Mouse (Mus musculus) layer of hippocampus, adult 11-12 months (tissue): Measurements from ENCODE around the gene Cep112.

ENCODE experiments used
- DNase-seq: peaks from one replicate; pipeline ENCODE4 v3.0.0; 2022; ENCODE audit warnings: low spot score

Gene Cep112

GRCm38 (mm10) chr11:108605301-108605700, 180.3 kb downstream of the Cep112 start:
- DNase-seq, result no peak

- DNase-seq, result no peak
These were observed 181.0 kb downstream of the Cep112 start for GRCm38 (mm10) chr11:108606036-108606435.

- DNase-seq, result no peak
These were observed 181.8 kb downstream of the Cep112 start for GRCm38 (mm10) chr11:108606836-108607235.

GRCm38 (mm10) chr11:108620628-108621433, 195.8 kb downstream of the Cep112 start:
- DNase-seq, result no peak

- DNase-seq, result no peak
These were observed 196.5 kb downstream of the Cep112 start for GRCm38 (mm10) chr11:108621434-108621901.

- no peak for DNase-seq
These were observed 200.7 kb downstream of the Cep112 start for GRCm38 (mm10) chr11:108625546-108626232.

GRCm38 (mm10) chr11:108637780-108638179, 212.8 kb downstream of the Cep112 start:
- no peak for DNase-seq

- DNase-seq, result no peak
These were observed 230.6 kb downstream of the Cep112 start for GRCm38 (mm10) chr11:108655574-108655973.

GRCm38 (mm10) chr11:108682014-108682413, 257.0 kb downstream of the Cep112 start:
- DNase-seq, result no peak

- no peak for DNase-seq
These were observed 271.6 kb downstream of the Cep112 start for GRCm38 (mm10) chr11:108696563-108696962.

GRCm38 (mm10) chr11:108752301-108752700, 327.3 kb downstream of the Cep112 start:
- DNase-seq, result peak; percentile 37

- DNase-seq, result no peak
These were observed 327.8 kb downstream of the Cep112 start for GRCm38 (mm10) chr11:108752765-108753164.

GRCm38 (mm10) chr11:108753361-108754240, 328.6 kb downstream of the Cep112 start:
- no peak for DNase-seq

- DNase-seq, result no peak
These were observed 332.2 kb downstream of the Cep112 start for GRCm38 (mm10) chr11:108757211-108757610.

- DNase-seq, result peak; percentile 56
These were observed 332.8 kb downstream of the Cep112 start for GRCm38 (mm10) chr11:108757626-108758430.

GRCm38 (mm10) chr11:108770064-108770463, 345.1 kb downstream of the Cep112 start:
- DNase-seq, result no peak

GRCm38 (mm10) chr11:108774019-108774670, 349.2 kb downstream of the Cep112 start:
- DNase-seq, result no peak

- DNase-seq, result no peak
These were observed 352.2 kb downstream of the Cep112 start for GRCm38 (mm10) chr11:108777158-108777557.

GRCm38 (mm10) chr11:108780271-108781250, 355.6 kb downstream of the Cep112 start:
- no peak for DNase-seq

GRCm38 (mm10) chr11:108798398-108798797, 373.4 kb downstream of the Cep112 start:
- DNase-seq, result no peak
